Mouse (Mus musculus) gonadal fat pad, adult 2 months (tissue): Measurements from ENCODE around the gene Aven. TPM values are rescaled to one million over a fixed set of nuclear protein-coding genes. Genes with fewer than 3 reads are reported as not detected.

ENCODE experiments used
- DNase-seq: peaks from one replicate; pipeline ENCODE4 v3.0.0-alpha.2; 2012; ENCODE audit warnings: low read depth
- polyA plus RNA-seq: library from polyadenylated mRNA; depleted of rRNA; stranded (reverse); fragments of >200 nt; gene quantifications from 2 replicates; pipeline ENCODE4 v1.2.3, GENCODE M21; 2012; rRNA removed

Gene Aven
- polyA plus RNA-seq, 1 experiment: 5.6 TPM

DNA sequence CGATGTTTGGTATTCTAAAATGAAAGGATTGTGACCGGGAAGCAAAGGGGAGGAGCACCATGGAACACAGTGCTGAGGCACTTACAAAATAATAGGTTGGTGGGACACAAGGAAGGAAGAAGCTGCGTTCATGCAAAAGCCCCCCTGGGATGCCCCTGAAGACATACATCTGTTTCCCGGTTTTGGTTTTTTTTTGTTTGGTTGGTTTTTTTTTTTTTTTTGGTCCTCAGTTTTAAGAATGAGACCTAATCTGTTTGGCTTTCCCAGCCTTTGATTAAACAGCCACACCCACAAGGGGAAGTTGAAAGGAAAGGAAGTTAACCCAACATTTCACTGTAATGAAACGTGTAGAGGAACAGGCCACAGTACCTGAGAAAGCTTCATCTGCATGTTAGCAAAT is 163.4 kb downstream of the Aven start:
- DNase-seq: no peak

DNA sequence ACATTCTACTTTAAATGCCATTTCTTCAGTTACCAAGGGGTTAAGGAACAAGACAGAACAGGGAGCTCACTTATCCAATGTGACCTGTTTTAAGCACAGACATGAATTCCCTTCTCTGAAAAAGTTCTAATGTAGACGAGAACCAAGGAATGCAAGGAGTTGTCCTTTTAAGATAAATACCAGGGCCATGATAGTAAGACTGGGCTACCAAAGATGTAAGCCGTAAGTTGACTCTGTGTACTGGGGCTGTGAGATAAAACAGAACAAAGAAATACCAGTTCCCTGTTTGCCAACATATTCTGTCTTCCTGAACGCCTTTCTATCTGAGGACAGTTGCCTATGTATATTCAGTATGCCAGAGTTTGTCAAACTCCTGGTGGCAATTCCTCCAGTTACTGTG is 176.7 kb downstream of the Aven start:
- DNase-seq: no peak

DNA sequence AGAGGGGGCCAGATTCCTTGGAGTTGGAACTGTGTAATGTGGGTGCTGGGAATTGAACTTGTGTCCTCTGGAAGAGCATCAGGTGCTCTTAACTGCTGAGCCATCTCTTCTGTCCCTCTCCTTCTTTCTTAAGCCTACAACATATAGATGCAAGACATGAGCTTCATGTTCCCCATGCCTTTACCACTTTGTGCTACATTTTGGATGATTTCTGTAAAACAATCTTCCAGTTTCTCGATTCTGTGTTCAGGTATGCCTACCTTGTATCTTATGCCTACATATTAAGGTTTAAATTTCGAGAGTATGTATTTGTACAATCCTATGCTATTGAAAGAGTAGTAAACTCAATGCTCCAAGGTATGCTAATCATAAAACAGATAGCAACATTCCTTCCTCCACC is 183.4 kb downstream of the Aven start:
- DNase-seq: no peak

DNA sequence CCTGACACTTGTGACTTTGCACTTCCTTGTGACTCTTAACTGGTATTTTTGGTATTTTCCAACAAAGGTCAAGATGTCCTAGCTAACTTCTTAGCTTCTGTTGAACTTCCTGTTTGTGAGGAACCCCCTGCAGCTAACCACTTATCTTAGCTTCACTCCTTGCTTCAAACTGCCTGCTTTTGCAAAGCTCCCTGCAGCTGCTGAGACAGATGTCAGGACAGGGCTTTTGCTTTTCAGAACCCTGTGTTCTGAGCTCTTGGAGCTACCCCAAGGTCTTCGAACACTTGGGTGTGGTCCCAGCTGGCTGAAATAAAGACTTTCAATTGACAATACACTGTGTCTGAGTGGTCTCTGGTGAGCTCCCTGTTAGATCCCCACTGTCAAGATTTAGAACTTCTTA is 184.0 kb downstream of the Aven start:
- DNase-seq: no peak

DNA sequence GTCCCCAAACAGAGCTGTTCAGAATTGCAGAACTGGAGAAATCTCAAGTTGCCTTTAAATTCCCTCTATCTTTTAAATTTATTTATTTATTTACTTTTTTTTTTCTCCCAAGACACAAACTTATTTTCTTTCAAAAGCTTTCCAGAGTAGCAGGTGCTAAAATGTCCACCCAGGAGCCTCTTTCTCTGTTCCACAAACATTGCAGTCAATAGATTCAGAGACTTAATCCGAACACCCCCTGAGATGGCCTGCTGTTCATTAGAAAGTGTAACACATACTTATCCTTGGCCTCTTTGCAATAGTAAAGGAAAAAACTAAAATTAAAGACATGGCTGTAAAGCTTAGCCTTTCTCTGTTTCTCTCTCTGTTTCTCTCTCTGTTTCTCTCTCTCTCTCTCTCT is 184.5 kb downstream of the Aven start:
- DNase-seq: no peak

DNA sequence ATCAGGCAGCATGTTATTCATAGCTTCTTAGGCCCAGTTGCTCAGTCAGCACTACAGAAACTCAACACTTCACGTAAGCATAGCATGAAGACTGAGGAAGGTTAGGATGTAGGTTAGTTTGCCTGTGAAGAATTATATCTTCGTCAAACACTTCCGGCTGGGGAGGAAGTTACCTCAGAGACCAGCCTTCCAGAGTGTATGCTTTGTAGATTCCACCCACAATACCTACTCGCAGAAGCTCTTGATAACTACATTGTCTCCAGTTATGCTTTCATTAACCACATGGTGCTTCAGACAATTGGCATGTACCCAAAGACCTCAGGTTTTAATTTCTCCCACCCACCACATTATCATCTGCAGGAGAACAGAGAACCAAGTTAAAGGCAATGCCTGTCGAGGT is 189.1 kb downstream of the Aven start:
- no peak for DNase-seq

Other genes starting within 250 kb of the Aven start
- gene Nutm1, start 233.7 kb upstream of the Aven start, polyA plus RNA-seq: 0.03 TPM in 1 of 2 replicates, not detected in the other
- gene Nop10, start 231.0 kb upstream of the Aven start, polyA plus RNA-seq: 115 and 152 TPM in 2 replicates
- 23.4 and 25.2 TPM in 2 replicates for gene Slc12a6, start 227.1 kb upstream of the Aven start, polyA plus RNA-seq
- gene Gm21985, start 226.7 kb upstream of the Aven start, polyA plus RNA-seq: not detected in 2 replicates
- gene Emc4, start 124.9 kb upstream of the Aven start, polyA plus RNA-seq: 133 and 158 TPM in 2 replicates
- 3.8 and 3.9 TPM in 2 replicates for gene Katnbl1, start 113.8 kb upstream of the Aven start, polyA plus RNA-seq
- gene Emc7, start 38.0 kb upstream of the Aven start, polyA plus RNA-seq: 12.9 and 13.1 TPM in 2 replicates
- not detected in 2 replicates for gene Chrm5, start 12.2 kb upstream of the Aven start, polyA plus RNA-seq